Mouse (Mus musculus) cerebellum, adult 2 months (tissue): ENCODE data around the gene Dcaf4.

Source experiments
- CTCF ChIP-seq: fragments of 200-500 bp; IDR thresholded peaks from 2 replicates; pipeline ENCODE4 v1.5.1; 2011; ENCODE audit warnings: low read depth, mild to moderate bottlenecking, control low read depth, low read length, moderate library complexity, borderline replicate concordance; ENCODE audit not compliant: insufficient read depth
- POLR2A ChIP-seq: fragments of 200-500 bp; IDR thresholded peaks from 2 replicates; pipeline ENCODE4 v1.6.1; 2011; ENCODE audit warnings: low read length, control low read depth, borderline replicate concordance; ENCODE audit not compliant: insufficient read depth

DNA sequence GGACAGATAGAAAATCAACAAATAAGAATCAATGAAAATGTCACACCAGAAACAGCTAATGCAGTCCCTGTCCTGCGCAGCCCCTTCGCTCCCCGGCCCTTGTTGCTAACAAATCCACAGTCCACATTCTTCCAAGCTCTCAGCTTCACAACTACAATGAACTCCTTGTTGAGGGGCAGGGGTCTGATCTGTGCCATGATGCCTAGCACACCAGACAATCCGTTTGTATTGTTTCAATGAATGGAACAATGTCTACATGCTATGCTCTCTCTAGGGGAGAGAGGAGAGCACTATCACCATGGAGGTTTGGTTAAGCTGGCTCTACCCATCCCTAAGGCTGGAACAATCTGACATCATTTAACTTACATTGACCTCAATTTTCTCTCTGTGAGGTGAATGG lies 62.5 kb downstream of the Dcaf4 start:
- TF ChIP-seq CTCF = no peak
- TF ChIP-seq POLR2A = no peak
